Mouse (Mus musculus) G1E (cell line): ENCODE measurements around the gene Pak4.

ENCODE experiments used
- CTCF ChIP-seq: IDR thresholded peaks from 2 replicates; pipeline ENCODE4 v1.5.1; 2012; ENCODE audit warnings: low read depth, low read length, inconsistent platforms, mixed read lengths
- GATA1 ChIP-seq: IDR thresholded peaks from 2 replicates; pipeline ENCODE4 v1.6.1; 2012; ENCODE audit warnings: borderline replicate concordance, low read length, inconsistent platforms, mixed read lengths
- TAL1 ChIP-seq: conservative IDR thresholded peaks from 2 replicates; pipeline ENCODE4 v1.6.1; 2012; ENCODE audit warnings: low read depth, low read length, inconsistent platforms, mixed read lengths

DNA sequence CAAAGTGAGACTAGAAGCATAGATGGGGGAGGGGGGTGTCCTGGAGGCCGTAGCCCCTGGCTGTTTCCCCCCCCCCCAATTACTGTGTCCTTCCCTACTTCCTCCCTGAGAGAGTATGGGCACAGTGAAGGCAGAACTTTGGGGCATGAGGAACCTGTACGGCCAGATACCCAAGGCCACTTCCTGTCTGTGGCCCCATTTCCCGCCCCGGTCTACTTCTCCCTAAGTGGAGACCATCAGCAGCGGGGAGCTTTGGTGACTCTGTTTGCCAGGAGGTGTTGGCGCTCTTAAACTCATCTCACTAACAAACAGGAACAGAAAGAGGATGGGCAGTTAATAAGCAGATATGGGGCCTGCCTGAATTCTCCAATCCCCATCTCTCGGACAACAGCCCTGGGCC lies 50.4 kb downstream of the Pak4 start:
- TF ChIP-seq GATA1 (no peak), CTCF (no peak), TAL1 (no peak)
